Comparison of ENCODE assay signal across 1 mouse cellular context in genomic region chr5:120647814-120648491, GRCm38 (mm10).
TF ChIP-seq lines count a peak whose summit lies in the region.

No protein-coding gene starts in this region.

TF ChIP-seq in CH12.LX, 34 proteins besides CTCF, POLR2A, EP300 and RAD21 (continued from another document):
- TF ChIP-seq USF2 (conservative IDR thresholded peaks at IDR 0.05; ENCODE audit: low read depth, low read length): no peak
- TF ChIP-seq RCOR1 (conservative IDR thresholded peaks at IDR 0.05; ENCODE audit: low read depth, low read length): no peak
- TF ChIP-seq GABPA (IDR thresholded peaks at IDR 0.05; ENCODE audit: insufficient replicate concordance, low read depth, low read length): no peak
- no peak for TF ChIP-seq NRF1 (IDR thresholded peaks at IDR 0.05; ENCODE audit: low read depth, low read length)
- TF ChIP-seq ZMIZ1 (IDR thresholded peaks at IDR 0.05; ENCODE audit: low read depth, low read length): no peak
- TF ChIP-seq ELF1 (IDR thresholded peaks at IDR 0.05; ENCODE audit: low read depth, low read length): 0 out of 2 replicates have a peak, but pooled peaks have one; percentile 23
